Mouse (Mus musculus): ENCODE measurements around the gene Spin1. TPM values are rescaled to one million over a fixed set of nuclear protein-coding genes. Genes with fewer than 3 reads are reported as not detected.

The Spin1 gene
- polyA plus RNA-seq, 1 experiment, result not detected

- no peak overlapping the region for H3K27ac ChIP-seq (ENCODE audit: insufficient read depth, low read depth, low read length)
- no peaks in the 10 kb centered on the region for H3K4me1 ChIP-seq (ENCODE audit: control insufficient read depth, insufficient read depth, low read length)
- TF ChIP-seq CTCF (IDR thresholded peaks at IDR 0.05; ENCODE audit: insufficient read depth, low read depth, low read length), result no peak
- no peak for TF ChIP-seq POLR2A (IDR thresholded peaks at IDR 0.05; ENCODE audit: insufficient read depth, low read depth, low read length)
- H3K4me3 ChIP-seq (ENCODE audit: insufficient read depth, low read depth, low read length), result no peak overlapping the region
- 87% methylated on average over 6 of the region's 6 CpGs for WGBS
Measured at GRCm38 (mm10) chr13:51191416-51192140, 90.9 kb downstream of the Spin1 start.

- Histone ChIP-seq H3K4me3 (ENCODE audit: insufficient read depth, low read depth, low read length) (no peak overlapping the region), H3K4me1 (ENCODE audit: control insufficient read depth, insufficient read depth, low read length) (no peaks in the 10 kb centered on the region), H3K27ac (ENCODE audit: insufficient read depth, low read depth, low read length) (no peak overlapping the region)
- TF ChIP-seq POLR2A (IDR thresholded peaks at IDR 0.05; ENCODE audit: insufficient read depth, low read depth, low read length), result no peak
- no peak for TF ChIP-seq CTCF (IDR thresholded peaks at IDR 0.05; ENCODE audit: insufficient read depth, low read depth, low read length)
- 94% methylated on average over 15 of the region's 15 CpGs for WGBS
Measured at GRCm38 (mm10) chr13:51193893-51194292, 93.2 kb downstream of the Spin1 start.

GRCm38 (mm10) chr13:51197699-51198098 lies 97.0 kb downstream of the Spin1 start:
- 59% methylated on average over 3 of the region's 3 CpGs for WGBS
- Histone ChIP-seq H3K4me3 (ENCODE audit: insufficient read depth, low read depth, low read length) (no peak overlapping the region), H3K27ac (ENCODE audit: insufficient read depth, low read depth, low read length) (no peak overlapping the region), H3K4me1 (ENCODE audit: control insufficient read depth, insufficient read depth, low read length) (no peaks in the 10 kb centered on the region)
- TF ChIP-seq CTCF (IDR thresholded peaks at IDR 0.05; ENCODE audit: insufficient read depth, low read depth, low read length), result no peak
- TF ChIP-seq POLR2A (IDR thresholded peaks at IDR 0.05; ENCODE audit: insufficient read depth, low read depth, low read length), result no peak

GRCm38 (mm10) chr13:51198186-51198585 lies 97.5 kb downstream of the Spin1 start:
- 0 out of 2 replicates have a peak, but pooled peaks cover 2% of the 10 kb centered on the region for H3K4me1 ChIP-seq (ENCODE audit: control insufficient read depth, insufficient read depth, low read length)
- no peak for TF ChIP-seq POLR2A (IDR thresholded peaks at IDR 0.05; ENCODE audit: insufficient read depth, low read depth, low read length)
- TF ChIP-seq CTCF (IDR thresholded peaks at IDR 0.05; ENCODE audit: insufficient read depth, low read depth, low read length), result no peak
- no peak overlapping the region for H3K27ac ChIP-seq (ENCODE audit: insufficient read depth, low read depth, low read length)
- no peak overlapping the region for H3K4me3 ChIP-seq (ENCODE audit: insufficient read depth, low read depth, low read length)
- 35% methylated on average over 5 of the region's 5 CpGs for WGBS

Other genes with a start within 250 kb of the Spin1 start
- not detected in 2 replicates for gene Nxnl2, start 70.1 kb downstream of the Spin1 start, polyA plus RNA-seq (2012; ENCODE audit: insufficient read depth, insufficient read length, low replicate concordance, missing spikeins)